Mouse (Mus musculus): Measurements from ENCODE around the gene Mettl26. TPM values are rescaled to one million over a fixed set of nuclear protein-coding genes. Genes with fewer than 3 reads are reported as not detected.
A peak's percentile ranks its signal among the peaks of the same experiment; 100 is the strongest.

The Mettl26 gene
- total RNA-seq, 2 experiments from 2014 or later, result 39.2 to 40.1 TPM

GRCm38 (mm10) chr17:25918037-25918750 lies 43.3 kb downstream of the Mettl26 start:
- no peak for DNase-seq (ENCODE audit: extremely low spot score in 1 of 2, low spot score in 1 of 2)

DNA sequence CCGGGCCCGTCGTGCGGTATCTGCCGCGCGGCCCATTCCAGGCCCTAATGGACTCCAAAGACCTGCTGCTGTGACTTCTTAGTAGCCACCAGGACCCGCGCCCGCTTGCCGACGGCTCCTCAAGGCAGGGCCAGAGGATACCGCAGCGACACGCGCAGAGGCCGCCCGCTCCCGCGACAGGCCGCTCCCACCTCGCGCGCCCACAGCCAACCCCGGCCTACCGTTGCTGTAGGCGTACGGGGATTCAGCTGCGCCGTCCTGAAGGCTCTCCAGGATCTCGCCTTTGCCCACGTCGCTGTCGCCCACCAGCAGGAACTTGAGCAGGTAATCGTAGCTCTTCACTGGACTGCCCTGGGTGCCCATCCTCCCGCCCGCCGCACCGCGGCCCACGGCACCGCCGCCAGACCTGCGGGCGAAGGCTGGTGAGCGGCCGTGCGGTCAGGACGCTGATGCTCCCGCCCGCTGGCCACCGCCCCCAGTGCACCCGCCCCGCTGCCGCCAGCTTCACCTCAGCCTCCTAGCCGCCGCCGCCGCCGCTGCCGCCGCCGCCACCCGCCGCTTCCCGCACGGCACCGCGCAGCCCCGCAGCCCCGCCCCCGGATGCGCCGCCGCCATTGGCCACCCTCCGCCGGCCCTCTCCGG lies 44.4 kb downstream of the Mettl26 start, which contains the start of gene Rab40c:
Gene Rab40c (minus strand): TSS at position 584 of the 642 bp plus-strand sequence.
- peak in 1 of 2 experiments; percentile 23 for DNase-seq (ENCODE audit: extremely low spot score in 1 of 2, low spot score in 1 of 2)

DNA sequence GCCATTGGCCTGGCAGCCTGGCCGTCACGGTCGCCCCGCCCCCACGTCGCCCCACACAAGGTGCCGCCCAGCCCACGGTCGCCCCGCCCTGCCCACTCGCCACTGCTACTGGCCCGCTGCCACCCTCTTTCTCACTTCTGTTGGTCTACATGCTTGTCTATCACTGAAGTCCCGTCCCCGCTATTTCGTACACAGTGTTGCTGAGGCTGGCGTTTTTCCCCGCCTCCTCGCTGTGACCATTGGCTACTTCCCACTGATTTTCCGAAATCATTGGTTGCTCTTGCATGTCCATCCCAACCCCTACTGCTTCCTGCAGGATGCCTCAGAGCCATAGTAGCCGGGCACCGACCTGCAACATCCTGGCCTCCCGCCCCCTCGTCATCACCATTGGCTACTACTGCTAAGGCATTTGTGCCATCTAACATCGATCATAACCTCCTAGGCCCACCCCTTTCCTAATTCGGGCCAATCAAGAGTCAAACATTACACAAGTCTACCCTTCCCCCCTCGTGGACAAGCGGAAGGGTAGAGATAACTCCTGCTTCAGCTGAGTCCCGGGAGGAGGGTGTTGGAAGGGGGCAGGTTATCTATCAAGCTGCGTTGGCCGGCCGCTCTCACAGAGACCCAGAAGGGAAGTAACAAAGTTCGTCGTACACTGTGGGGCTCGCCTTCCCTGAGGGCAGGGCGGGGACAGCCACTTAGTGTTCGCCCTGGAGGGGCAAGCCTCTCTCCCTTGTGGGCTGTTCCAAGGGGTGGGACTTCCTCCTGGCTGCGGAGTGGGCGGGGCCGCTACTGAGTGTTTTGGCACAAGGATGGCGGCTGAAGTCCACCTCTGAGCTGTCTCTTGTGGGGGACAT lies 45.1 kb downstream of the Mettl26 start:
- DNase-seq (ENCODE audit: extremely low spot score in 1 of 2, low spot score in 1 of 2), result peak; percentile 100

GRCm38 (mm10) chr17:25922120-25922519 lies 47.2 kb downstream of the Mettl26 start:
- no peak for DNase-seq (ENCODE audit: extremely low spot score in 1 of 2, low spot score in 1 of 2)

GRCm38 (mm10) chr17:25925348-25925747 lies 50.5 kb downstream of the Mettl26 start:
- no peak for DNase-seq (ENCODE audit: extremely low spot score in 1 of 2, low spot score in 1 of 2)

Small RNA genes within 50 kb of the gene (microRNA-seq; reads per million reads assigned to microRNA genes)
- 2.4 to 2.6 reads per million in 2 experiments for gene Mir3082

Other genes starting within 250 kb of the Mettl26 start
- 100 to 1,000 TPM; 108 to 125 TPM for gene Gng13, start 157.9 kb upstream of the Mettl26 start, total RNA-seq (2021)
- 1 to 10 TPM; 1.3 to 2.1 TPM for gene Chtf18, start 147.7 kb upstream of the Mettl26 start, total RNA-seq (2021)
- 10 to 100 TPM; 45.4 to 49.2 TPM for gene Rpusd1, start 147.4 kb upstream of the Mettl26 start, total RNA-seq (2021)
- gene Mslnl, start 139.0 kb upstream of the Mettl26 start, total RNA-seq (2021), result under 1 TPM in 1 of 2 experiments, not detected in 1; 0.14 TPM
- 1 to 10 TPM in 1 of 2 experiments, under 1 TPM in 1; 0.71 to 1.8 TPM for gene Msln, start 120.7 kb upstream of the Mettl26 start, total RNA-seq (2021)
- gene Narfl, start 101.3 kb upstream of the Mettl26 start, total RNA-seq (2021), result 10 to 100 TPM; 32.7 to 33.2 TPM
- gene Haghl, start 89.4 kb upstream of the Mettl26 start, total RNA-seq (2021), result 100 to 1,000 TPM; 112 to 126 TPM
- gene Ccdc78, start 88.5 kb upstream of the Mettl26 start, total RNA-seq (2021), result not detected
- gene Fam173a, start 82.2 kb upstream of the Mettl26 start, total RNA-seq (2021), result 10 to 100 TPM; 81.7 to 88.0 TPM
- 1 to 10 TPM; 1.6 to 3.5 TPM for gene AC134908.4, start 79.4 kb upstream of the Mettl26 start, total RNA-seq (2021)
- gene Metrn, start 77.9 kb upstream of the Mettl26 start, total RNA-seq (2021), result 10 to 100 TPM; 82.7 to 89.2 TPM
- 100 to 1,000 TPM; 637 to 657 TPM for gene Fbxl16, start 66.0 kb upstream of the Mettl26 start, total RNA-seq (2021)
- 10 to 100 TPM; 26.5 to 27.1 TPM for gene Wdr24, start 51.4 kb upstream of the Mettl26 start, total RNA-seq (2021)
- gene Jmjd8, start 46.2 kb upstream of the Mettl26 start, total RNA-seq (2021), result 10 to 100 TPM; 59.5 to 62.9 TPM
- 100 to 1,000 TPM; 160 to 164 TPM for gene Stub1, start 41.7 kb upstream of the Mettl26 start, total RNA-seq (2021)
- gene Rhbdl1, start 37.8 kb upstream of the Mettl26 start, total RNA-seq (2021), result 10 to 100 TPM; 62.3 to 68.3 TPM
- gene Gm20683, start 33.3 kb upstream of the Mettl26 start, total RNA-seq (2021), result 10 to 100 TPM; 26.0 to 28.5 TPM
- 100 to 1,000 TPM in 1 of 2 experiments, 10 to 100 TPM in 1; 95.2 to 107 TPM for gene Rhot2, start 30.2 kb upstream of the Mettl26 start, total RNA-seq (2021)
- 10 to 100 TPM; 14.8 to 21.0 TPM for gene Wdr90, start 13.6 kb upstream of the Mettl26 start, total RNA-seq (2021)
- gene Mcrip2, start 6.3 kb upstream of the Mettl26 start, total RNA-seq (2021), result 10 to 100 TPM; 22.4 to 25.3 TPM
- gene Wfikkn1, start 5.8 kb downstream of the Mettl26 start, total RNA-seq (2021), result 1 to 10 TPM; 2.0 TPM
- gene Rab40c, start 44.7 kb downstream of the Mettl26 start, total RNA-seq (2021), result 10 to 100 TPM; 41.0 to 52.9 TPM
- gene Pigq, start 69.9 kb downstream of the Mettl26 start, total RNA-seq (2021), result 100 to 1,000 TPM; 135 to 137 TPM
- gene Nhlrc4, start 69.9 kb downstream of the Mettl26 start, total RNA-seq (2021), result under 1 TPM in 1 of 2 experiments, not detected in 1; 0.52 TPM
- gene A930017K11Rik, start 77.5 kb downstream of the Mettl26 start, total RNA-seq (2021), result under 1 TPM; 0.34 to 0.47 TPM
- 10 to 100 TPM; 48.7 to 55.2 TPM for gene Capn15, start 110.7 kb downstream of the Mettl26 start, total RNA-seq (2021)
- gene Rab11fip3, start 194.5 kb downstream of the Mettl26 start, total RNA-seq (2021), result 100 to 1,000 TPM in 1 of 2 experiments, 10 to 100 TPM in 1; 97.3 to 104 TPM
- gene Decr2, start 215.3 kb downstream of the Mettl26 start, total RNA-seq (2021), result 10 to 100 TPM; 27.2 to 28.2 TPM
- gene Nme4, start 220.5 kb downstream of the Mettl26 start, total RNA-seq (2021), result 1 to 10 TPM; 4.1 TPM
- 10 to 100 TPM; 11.4 to 13.1 TPM for gene Tmem8, start 238.2 kb downstream of the Mettl26 start, total RNA-seq (2021)
- gene Mrpl28, start 248.4 kb downstream of the Mettl26 start, total RNA-seq (2021), result 10 to 100 TPM; 63.4 to 68.9 TPM

Measured in layer of hippocampus, postnatal 25 days (tissue).